ENCODE assay signal across 7 mouse cellular contexts in the genomic region with DNA sequence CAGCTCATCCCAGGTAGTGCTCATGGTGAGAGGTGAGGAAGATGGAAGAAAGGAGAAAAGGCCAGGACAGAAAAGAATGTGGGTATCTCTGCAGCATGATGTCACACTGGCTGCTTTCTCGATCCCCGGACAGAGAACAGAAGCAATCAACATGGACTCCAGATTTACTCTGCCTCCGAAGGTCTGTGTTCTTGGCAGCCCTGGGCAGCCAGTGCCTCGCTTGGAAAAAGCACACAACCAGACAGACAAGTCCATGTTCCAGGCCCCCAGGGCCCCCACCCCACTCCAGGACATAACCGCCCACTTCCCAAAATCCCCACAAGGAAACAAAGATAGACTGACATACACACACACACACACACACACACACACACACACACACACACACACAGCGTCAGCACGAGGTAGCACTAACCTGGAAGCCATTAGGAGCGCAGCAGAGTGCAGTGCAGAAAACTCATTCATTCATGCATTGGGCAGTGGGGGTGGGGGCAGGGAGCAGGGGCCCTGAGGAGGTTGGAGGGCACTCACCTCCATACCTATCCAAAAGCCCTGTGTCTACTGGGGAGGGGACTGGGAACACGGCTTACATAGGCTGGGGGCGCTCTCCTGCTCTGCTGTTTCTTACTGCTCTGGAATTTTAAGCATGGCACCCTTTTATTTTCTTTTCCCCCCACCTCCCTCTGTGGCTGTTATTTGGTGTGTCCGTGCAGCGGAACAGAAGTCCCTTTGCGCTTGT.
DNase-seq lines count a peak whose midpoint lies in the region; ATAC-seq lines count a peak whose summit lies in the region.

No protein-coding gene starts in this region.

- H3K9me3 ChIP-seq in intestine, embryonic 15.5 days = no peaks in the 10 kb centered on the region

- H3K27ac ChIP-seq in intestine, embryonic 15.5 days = no peak overlapping the region

- no peaks in the 10 kb centered on the region for H3K36me3 ChIP-seq in intestine, embryonic 15.5 days

- H3K4me3 ChIP-seq in intestine, embryonic 15.5 days (replicated peaks) = peak overlapping the region; percentile 23

- WGBS in intestine, embryonic 15.5 days = 23% methylated on average over 13 of the region's 13 CpGs

- no peaks in the 10 kb centered on the region for H3K27me3 ChIP-seq in intestine, embryonic 15.5 days (replicated peaks)

- peaks cover 15% of the 10 kb centered on the region; the same call in 1 of the 2 replicates for H3K4me1 ChIP-seq in intestine, embryonic 15.5 days (replicated peaks)

- H3K9ac ChIP-seq in intestine, embryonic 15.5 days = no peak overlapping the region

- ATAC-seq in intestine, embryonic 15.5 days = peak; percentile 66
- no peak for ATAC-seq in CD4-positive, CD25-positive, alpha-beta regulatory T cell, adult 4 months

- H3K4me2 ChIP-seq in intestine, embryonic 15.5 days (replicated peaks) = peak overlapping the region; percentile 61

- peak; percentile 5 for DNase-seq in retina, embryonic 14.5 days (ENCODE audit: low spot score)
- no peak for DNase-seq in retina, postnatal 1 day
- peak; percentile 42 for DNase-seq in embryo, embryonic 9.5 days (ENCODE audit: extremely low spot score)
- peak; percentile 34 for DNase-seq in neural tube, embryonic 10.5 days (ENCODE audit: extremely low spot score, low spot score)
- DNase-seq in T-cell, adult 2 months (ENCODE audit: low spot score) = no peak

Comparison
In these comparisons a context has a peak if more than half of its experiments do, and no peak if none do; other contexts are left out.
1. DNase-seq: peak in retina, embryonic 14.5 days (single experiment), embryo, embryonic 9.5 days (single experiment) and neural tube, embryonic 10.5 days (single experiment); none in retina, postnatal 1 day (single experiment) and T-cell, adult 2 months (single experiment).